Mouse (Mus musculus): Measurements from ENCODE around the gene Ywhaq. TPM values are rescaled to one million over a fixed set of nuclear protein-coding genes. Genes with fewer than 3 reads are reported as not detected.

Ywhaq gene
- polyA plus RNA-seq, 1 experiment from 2014 or later, result 1,141 TPM

DNA sequence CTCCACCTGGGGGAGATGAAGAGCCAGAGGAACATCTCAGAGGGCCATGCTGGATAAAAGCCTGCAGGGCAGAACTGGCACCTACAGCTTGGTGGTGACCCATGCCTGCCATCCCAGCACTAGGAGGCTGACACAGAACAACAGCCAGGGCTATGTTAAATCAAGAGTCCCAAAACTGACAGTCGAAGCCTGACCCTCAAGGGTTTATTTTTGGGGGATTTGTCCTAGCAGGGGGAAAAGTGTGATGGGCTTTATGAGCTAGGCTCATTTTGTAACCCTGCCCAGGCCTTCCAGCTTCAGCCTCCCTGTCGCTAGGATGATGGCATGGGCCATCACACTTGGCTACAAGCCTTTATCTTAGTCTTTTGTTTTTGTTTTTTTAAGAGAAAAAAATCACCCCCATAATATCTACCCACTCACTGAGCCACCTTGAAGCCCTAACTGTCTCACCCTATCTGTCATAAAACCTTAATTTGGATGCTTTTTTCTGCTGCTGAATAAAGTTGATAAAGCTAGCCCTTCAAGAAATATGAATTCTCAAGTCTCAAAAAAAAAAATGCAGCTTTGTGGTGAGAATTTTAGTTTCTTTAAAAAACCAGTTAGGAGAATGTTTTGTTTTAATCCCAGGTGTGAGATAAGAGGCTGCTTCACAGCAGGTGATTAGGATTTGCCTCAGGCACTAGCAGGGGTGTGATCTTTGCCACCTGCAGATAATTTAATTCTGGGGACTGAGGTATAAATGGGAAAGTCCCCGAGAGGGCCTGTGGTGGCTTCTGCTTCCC lies 41.9 kb downstream of the Ywhaq start:
- 59% methylated on average over 3 of the region's 3 CpGs for WGBS

DNA sequence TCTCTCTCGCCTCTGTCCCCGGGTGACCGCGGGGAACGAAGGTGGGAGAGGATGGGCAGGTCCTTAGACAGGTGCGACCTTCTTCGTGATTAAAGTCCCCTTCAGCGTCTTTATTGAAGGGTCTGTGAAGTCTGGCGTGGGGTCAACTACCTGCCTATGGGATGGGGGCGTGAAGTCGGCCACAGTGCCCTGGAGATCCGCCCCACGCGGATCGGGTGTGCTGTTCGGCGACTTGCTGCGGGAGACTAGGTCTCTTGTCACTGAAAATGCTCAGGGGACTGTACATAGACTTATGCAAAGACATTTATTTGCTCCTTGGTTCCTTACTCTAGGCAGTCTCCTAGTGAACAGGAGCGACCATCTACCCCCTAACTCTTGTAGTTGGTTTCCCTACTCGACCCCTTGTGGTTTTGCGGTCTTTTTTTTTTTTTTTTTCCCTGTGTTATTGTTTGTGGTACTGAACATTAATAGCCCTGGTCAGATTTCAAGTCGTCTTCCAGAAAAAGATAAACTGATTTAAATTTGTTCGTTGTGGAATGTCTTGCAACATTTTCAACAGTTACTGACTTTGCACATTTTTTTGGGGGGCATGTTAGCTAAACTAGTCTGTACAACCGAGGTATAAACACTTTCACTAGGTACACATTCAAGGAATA lies 43.5 kb downstream of the Ywhaq start:
- ATAC-seq (ENCODE audit: low read depth), result no peak; the same call in 1 of the 2 replicates

More for the DNA sequence above, 41.9 kb downstream of the Ywhaq start:
- Histone ChIP-seq H3K4me1 (ENCODE audit: control insufficient read depth, insufficient read depth, low read length) (peaks cover 7% of the 10 kb centered on the region; the same call in 1 of the 2 replicates), H3K4me3 (ENCODE audit: low read depth, low read length) (no peak overlapping the region), H3K9ac (replicated peaks; ENCODE audit: low read depth, low read length) (no peak overlapping the region), H3K4me2 (ENCODE audit: low read depth, low read length) (no peak overlapping the region), H3K36me3 (ENCODE audit: control insufficient read depth, insufficient read depth, low read length) (no peaks in the 10 kb centered on the region), H3K27me3 (ENCODE audit: control insufficient read depth, insufficient read depth, low read length) (no peaks in the 10 kb centered on the region), H3K27ac (ENCODE audit: low read depth, low read length) (no peak overlapping the region), H3K9me3 (ENCODE audit: control insufficient read depth, low read length) (no peaks in the 10 kb centered on the region)
- ATAC-seq (ENCODE audit: low read depth), result no peak

DNA sequence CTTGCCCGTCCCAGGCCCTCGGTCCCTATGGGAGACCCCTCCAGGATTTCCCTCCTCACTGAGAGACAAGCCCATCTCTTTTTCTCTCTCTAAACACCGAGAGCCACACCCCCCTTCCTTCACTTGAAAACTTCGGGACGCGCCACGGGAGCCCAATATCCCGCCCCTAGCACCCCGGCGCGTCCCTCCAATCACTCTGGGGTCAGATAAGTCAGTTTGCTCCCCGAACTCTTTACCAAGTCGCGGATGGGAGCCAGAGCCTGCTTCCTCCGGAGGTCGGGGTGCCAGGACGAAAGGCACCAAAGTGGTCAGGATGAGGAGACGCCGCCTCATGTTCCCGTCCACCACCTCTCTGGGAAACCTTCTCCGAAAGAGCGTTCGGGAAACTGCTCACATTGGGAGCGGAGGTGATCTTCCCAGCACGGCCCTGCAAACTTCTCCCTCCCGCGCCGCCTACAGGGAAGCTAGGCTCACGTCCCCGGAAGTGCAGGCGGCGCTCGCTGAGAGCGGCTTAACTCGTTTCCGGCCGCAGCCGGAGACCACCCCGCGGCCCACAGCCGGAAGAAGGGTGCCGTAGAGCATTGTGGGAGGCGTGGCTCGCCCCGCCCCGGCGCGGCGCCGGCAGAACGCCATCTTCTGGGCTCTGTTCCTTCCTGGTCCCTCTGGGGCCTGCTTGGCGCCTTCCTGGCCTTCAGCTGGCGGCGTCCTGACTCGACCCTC lies 44.2 kb downstream of the Ywhaq start, which contains the start of gene Adam17:
Adam17 (minus strand) TSS at position 533 of the 720 bp plus-strand sequence.
- Histone ChIP-seq H3K4me1 (ENCODE audit: control insufficient read depth, insufficient read depth, low read length) (peaks cover 7% of the 10 kb centered on the region; the same call in 1 of the 2 replicates), H3K9me3 (ENCODE audit: control insufficient read depth, low read length) (no peaks in the 10 kb centered on the region), H3K36me3 (ENCODE audit: control insufficient read depth, insufficient read depth, low read length) (no peaks in the 10 kb centered on the region), H3K4me2 (ENCODE audit: low read depth, low read length) (peak within 1 kb of the TSS; percentile 75), H3K27me3 (ENCODE audit: control insufficient read depth, insufficient read depth, low read length) (no peaks in the 10 kb centered on the region), H3K9ac (replicated peaks; ENCODE audit: low read depth, low read length) (peak within 1 kb of the TSS; percentile 76), H3K4me3 (ENCODE audit: low read depth, low read length) (peak within 1 kb of the TSS; percentile 74), H3K27ac (ENCODE audit: low read depth, low read length) (peak within 1 kb of the TSS; percentile 92)
- WGBS, result under 1% methylated on average over 48 of the region's 55 CpGs
- peak; percentile 98 for ATAC-seq (ENCODE audit: low read depth)

More for the DNA sequence above, 43.5 kb downstream of the Ywhaq start:
- Histone ChIP-seq H3K27ac (ENCODE audit: low read depth, low read length) (peak overlapping the region; percentile 92), H3K36me3 (ENCODE audit: control insufficient read depth, insufficient read depth, low read length) (no peaks in the 10 kb centered on the region), H3K27me3 (ENCODE audit: control insufficient read depth, insufficient read depth, low read length) (no peaks in the 10 kb centered on the region), H3K9me3 (ENCODE audit: control insufficient read depth, low read length) (no peaks in the 10 kb centered on the region), H3K4me2 (ENCODE audit: low read depth, low read length) (peak overlapping the region; percentile 75), H3K4me3 (ENCODE audit: low read depth, low read length) (peak overlapping the region; percentile 74), H3K4me1 (ENCODE audit: control insufficient read depth, insufficient read depth, low read length) (peaks cover 7% of the 10 kb centered on the region; the same call in 1 of the 2 replicates), H3K9ac (replicated peaks; ENCODE audit: low read depth, low read length) (peak overlapping the region; percentile 76)
- WGBS, result 5% methylated on average over 24 of the region's 24 CpGs

DNA sequence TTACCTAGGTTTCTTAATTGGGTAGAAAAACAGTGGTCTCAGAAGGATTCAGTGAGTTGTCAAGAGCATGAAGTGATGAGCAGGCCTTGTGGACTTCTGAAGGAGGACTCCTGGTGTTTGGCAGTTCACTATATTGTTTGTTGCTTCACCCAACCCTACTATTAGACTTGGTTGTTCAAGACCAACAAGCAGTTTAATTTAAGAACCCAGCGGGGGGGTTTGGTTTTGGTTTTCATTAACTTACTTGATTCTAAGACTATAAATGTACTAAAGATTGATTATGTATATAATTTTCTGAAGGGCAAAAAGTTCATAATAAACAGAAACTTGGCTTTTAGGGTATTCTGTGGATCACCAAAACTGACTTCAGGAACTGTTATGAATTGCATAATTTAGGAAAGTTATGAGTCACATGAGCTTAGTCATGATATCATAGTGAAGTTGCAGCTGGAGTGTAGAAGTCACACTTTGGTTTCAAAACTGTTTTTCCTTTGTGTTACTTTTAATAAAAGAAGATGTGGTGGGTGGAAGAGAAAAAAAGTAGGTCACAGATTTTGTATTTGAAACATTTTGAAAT lies 47.3 kb downstream of the Ywhaq start:
- Histone ChIP-seq H3K9ac (replicated peaks; ENCODE audit: low read depth, low read length) (no peak overlapping the region), H3K4me2 (ENCODE audit: low read depth, low read length) (no peak overlapping the region), H3K4me1 (ENCODE audit: control insufficient read depth, insufficient read depth, low read length) (peaks cover 7% of the 10 kb centered on the region; the same call in 1 of the 2 replicates), H3K36me3 (ENCODE audit: control insufficient read depth, insufficient read depth, low read length) (no peaks in the 10 kb centered on the region), H3K4me3 (ENCODE audit: low read depth, low read length) (no peak overlapping the region), H3K27ac (ENCODE audit: low read depth, low read length) (no peak overlapping the region), H3K27me3 (ENCODE audit: control insufficient read depth, insufficient read depth, low read length) (no peaks in the 10 kb centered on the region), H3K9me3 (ENCODE audit: control insufficient read depth, low read length) (no peaks in the 10 kb centered on the region)
- 98% methylated on average over 1 of the region's 1 CpGs for WGBS
- no peak for ATAC-seq (ENCODE audit: low read depth)

DNA sequence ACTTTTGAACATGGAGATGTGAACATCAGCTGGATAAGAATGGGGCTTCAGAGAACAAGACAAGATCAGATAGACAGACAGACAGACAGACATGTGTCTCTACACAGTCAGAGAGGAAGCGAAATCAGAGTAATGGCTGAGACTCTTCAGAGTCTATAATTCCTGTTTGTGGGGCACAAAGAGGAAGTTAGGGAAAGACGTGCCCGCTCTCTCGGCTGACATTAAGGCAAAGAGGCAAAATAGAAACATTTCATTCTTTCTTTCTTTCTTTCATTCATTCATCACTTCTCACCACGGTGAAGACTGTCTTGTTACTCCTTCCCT lies 48.4 kb downstream of the Ywhaq start:
- WGBS, result 95% methylated on average over 5 of the region's 5 CpGs
- Histone ChIP-seq H3K4me3 (ENCODE audit: low read depth, low read length) (no peak overlapping the region), H3K27ac (ENCODE audit: low read depth, low read length) (no peak overlapping the region), H3K27me3 (ENCODE audit: control insufficient read depth, insufficient read depth, low read length) (no peaks in the 10 kb centered on the region), H3K4me1 (ENCODE audit: control insufficient read depth, insufficient read depth, low read length) (peaks cover 7% of the 10 kb centered on the region; the same call in 1 of the 2 replicates), H3K36me3 (ENCODE audit: control insufficient read depth, insufficient read depth, low read length) (no peaks in the 10 kb centered on the region), H3K9ac (replicated peaks; ENCODE audit: low read depth, low read length) (no peak overlapping the region), H3K4me2 (ENCODE audit: low read depth, low read length) (no peak overlapping the region), H3K9me3 (ENCODE audit: control insufficient read depth, low read length) (no peaks in the 10 kb centered on the region)
- ATAC-seq (ENCODE audit: low read depth), result no peak

DNA sequence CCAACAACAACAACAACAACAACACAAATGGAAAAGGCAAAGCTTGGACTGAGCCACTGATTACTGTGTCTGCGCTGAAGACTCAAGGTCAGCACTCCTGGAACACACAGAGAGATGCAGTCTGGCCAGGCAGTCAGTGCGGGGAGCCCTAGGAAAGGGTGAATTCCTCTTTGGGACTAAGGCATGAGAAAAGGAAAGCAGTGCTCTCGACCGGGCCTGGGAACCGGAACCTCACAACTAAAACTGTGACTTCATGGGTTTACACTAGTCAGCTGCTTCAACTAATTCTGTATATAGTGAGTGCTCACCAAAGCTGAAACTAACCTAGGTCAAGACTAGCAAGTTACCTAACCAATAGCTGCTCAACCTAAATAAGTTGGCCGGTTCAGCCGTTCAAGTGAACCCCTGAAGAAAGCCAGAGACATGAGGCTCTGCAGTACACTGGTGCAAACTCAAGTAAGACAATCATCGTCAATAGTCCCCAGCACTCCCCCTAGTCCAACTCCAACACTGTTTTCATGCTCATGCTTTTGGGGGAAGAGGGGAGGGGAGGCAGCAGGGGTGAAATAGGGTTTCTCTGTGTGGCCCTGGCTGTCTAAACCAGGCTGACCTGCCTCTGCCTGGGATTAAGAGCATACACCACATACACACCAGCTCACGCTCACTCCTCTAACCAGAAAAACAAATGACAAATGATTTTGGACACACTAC lies 48.9 kb downstream of the Ywhaq start:
- Histone ChIP-seq H3K9ac (replicated peaks; ENCODE audit: low read depth, low read length) (no peak overlapping the region), H3K9me3 (ENCODE audit: control insufficient read depth, low read length) (no peaks in the 10 kb centered on the region), H3K27ac (ENCODE audit: low read depth, low read length) (no peak overlapping the region), H3K27me3 (ENCODE audit: control insufficient read depth, insufficient read depth, low read length) (no peaks in the 10 kb centered on the region), H3K4me3 (ENCODE audit: low read depth, low read length) (no peak overlapping the region), H3K4me1 (ENCODE audit: control insufficient read depth, insufficient read depth, low read length) (peaks cover 7% of the 10 kb centered on the region; the same call in 1 of the 2 replicates), H3K36me3 (ENCODE audit: control insufficient read depth, insufficient read depth, low read length) (no peaks in the 10 kb centered on the region), H3K4me2 (ENCODE audit: low read depth, low read length) (no peak overlapping the region)
- no peak for ATAC-seq (ENCODE audit: low read depth)
- WGBS, result 94% methylated on average over 9 of the region's 9 CpGs

DNA sequence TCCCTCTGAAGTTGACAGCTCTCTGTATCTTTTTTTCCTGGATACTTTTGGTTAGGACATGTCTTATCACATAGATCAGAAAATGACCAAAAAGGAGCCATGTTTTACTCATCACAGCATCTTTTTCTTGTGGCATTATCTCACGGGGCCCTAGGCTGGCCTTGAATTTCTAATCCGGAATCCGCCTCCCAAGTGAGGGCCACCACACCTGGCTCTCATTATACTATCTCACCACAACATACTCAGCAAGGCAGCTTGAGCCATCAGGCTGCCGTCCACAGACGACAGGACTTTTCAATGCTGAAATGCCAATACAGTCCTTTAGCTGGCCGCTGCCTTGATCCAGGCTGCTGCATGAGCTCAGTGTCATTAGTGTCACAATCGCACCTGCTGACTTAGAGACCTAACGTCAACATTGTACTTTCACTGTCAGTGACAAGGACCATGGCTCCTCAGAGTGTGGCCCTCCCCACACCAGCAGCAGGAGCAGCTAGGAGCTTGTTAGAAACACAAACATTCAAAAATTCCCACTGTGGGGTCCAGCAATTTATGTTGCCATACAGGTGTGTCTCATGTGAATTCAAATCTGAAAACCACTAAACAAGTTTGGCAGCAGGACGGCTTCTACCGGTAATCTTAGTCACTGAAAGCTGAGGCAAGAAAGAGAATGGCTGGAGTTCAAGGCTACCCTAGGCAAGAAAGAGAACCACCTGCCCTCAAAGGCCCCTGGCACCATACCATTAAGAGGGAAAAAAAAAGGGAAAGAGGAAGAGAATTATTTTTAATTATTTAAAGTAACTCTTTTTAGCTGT lies 52.6 kb downstream of the Ywhaq start:
- H3K4me3 ChIP-seq (ENCODE audit: low read depth, low read length), result no peak overlapping the region
- no peaks in the 10 kb centered on the region for H3K4me1 ChIP-seq (ENCODE audit: control insufficient read depth, insufficient read depth, low read length)
- ATAC-seq (ENCODE audit: low read depth), result no peak
- no peaks in the 10 kb centered on the region for H3K27me3 ChIP-seq (ENCODE audit: control insufficient read depth, insufficient read depth, low read length)
- no peaks in the 10 kb centered on the region for H3K36me3 ChIP-seq (ENCODE audit: control insufficient read depth, insufficient read depth, low read length)
- WGBS, result 93% methylated on average over 10 of the region's 10 CpGs
- H3K9ac ChIP-seq (replicated peaks; ENCODE audit: low read depth, low read length), result no peak overlapping the region
- no peak overlapping the region for H3K27ac ChIP-seq (ENCODE audit: low read depth, low read length)
- H3K4me2 ChIP-seq (ENCODE audit: low read depth, low read length), result no peak overlapping the region
- H3K9me3 ChIP-seq (ENCODE audit: control insufficient read depth, low read length), result no peaks in the 10 kb centered on the region

DNA sequence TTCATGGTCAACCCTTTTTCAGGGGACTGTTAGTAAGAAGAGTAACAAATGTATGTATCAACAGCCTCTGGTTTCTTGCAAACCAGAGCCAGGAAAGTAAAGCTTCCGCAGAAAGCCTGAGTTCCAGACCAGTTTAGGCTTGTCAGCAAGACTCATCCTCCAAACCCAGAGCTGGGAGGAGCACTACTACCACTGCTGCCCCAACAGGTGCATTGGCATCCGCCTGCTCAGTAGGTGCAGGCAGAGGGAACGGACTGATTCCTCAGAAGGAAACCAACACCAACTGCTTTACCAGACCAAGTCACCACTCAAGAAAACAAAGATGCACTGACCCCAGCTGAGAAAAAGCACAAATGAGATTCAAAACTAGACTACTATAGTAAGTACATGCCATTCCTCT lies 54.2 kb downstream of the Ywhaq start:
- Histone ChIP-seq H3K4me3 (ENCODE audit: low read depth, low read length) (no peak overlapping the region), H3K9me3 (ENCODE audit: control insufficient read depth, low read length) (no peaks in the 10 kb centered on the region), H3K27me3 (ENCODE audit: control insufficient read depth, insufficient read depth, low read length) (no peaks in the 10 kb centered on the region), H3K36me3 (ENCODE audit: control insufficient read depth, insufficient read depth, low read length) (no peaks in the 10 kb centered on the region), H3K27ac (ENCODE audit: low read depth, low read length) (no peak overlapping the region), H3K4me2 (ENCODE audit: low read depth, low read length) (no peak overlapping the region), H3K9ac (replicated peaks; ENCODE audit: low read depth, low read length) (no peak overlapping the region), H3K4me1 (ENCODE audit: control insufficient read depth, insufficient read depth, low read length) (no peaks in the 10 kb centered on the region)
- WGBS, result 96% methylated on average over 3 of the region's 3 CpGs
- no peak for ATAC-seq (ENCODE audit: low read depth)

Data from neural tube, embryonic 14.5 days (tissue).